Mouse (Mus musculus) cerebellum, adult 8-10 months (tissue): Measurements from ENCODE around the gene Pfn1.

ENCODE experiments used
- DNase-seq: peaks from one replicate; pipeline ENCODE4 v3.0.0; 2022

The Pfn1 gene

GRCm38 (mm10) chr11:70630129-70630528 lies 24.3 kb downstream of the Pfn1 start:
- DNase-seq: no peak

DNA sequence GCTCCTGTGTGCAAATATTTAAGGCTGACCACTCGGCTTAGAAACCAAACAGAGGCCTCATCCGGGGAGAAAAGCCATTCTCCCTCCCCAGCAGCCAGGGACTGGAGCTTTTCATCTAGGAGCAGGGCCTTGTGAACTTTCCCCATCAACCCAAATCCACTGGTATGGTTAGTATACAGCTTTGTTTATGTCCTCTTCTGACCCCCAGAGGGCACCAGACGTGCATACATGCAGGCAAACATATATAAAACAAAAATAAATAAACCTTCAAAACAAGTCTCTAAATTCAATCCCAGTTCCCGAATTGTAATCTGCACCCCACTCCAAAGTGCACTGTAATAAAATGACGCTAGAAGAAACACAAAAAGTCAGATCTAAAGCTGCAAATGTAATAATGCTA lies 24.9 kb downstream of the Pfn1 start:
- DNase-seq: no peak

GRCm38 (mm10) chr11:70628431-70628830 lies 26.0 kb downstream of the Pfn1 start:
- no peak for DNase-seq

DNA sequence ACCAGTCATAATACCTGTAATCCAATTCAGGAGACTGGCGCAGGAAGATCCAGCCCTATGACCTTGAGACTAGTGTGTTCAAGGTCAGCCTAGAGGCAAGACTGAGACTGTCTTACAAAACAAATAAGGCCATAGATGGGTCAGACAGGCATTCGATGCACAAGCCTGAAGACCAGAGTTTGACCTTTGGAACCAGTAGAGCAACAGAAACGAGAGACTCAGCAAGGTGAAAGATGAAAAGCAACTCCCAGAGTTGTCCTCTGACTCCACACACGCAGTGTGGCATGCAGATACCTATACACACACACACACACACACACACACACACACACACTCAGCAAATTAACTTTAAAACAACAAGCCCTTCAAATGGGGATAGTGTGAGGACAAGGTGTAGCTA lies 27.6 kb downstream of the Pfn1 start:
- no peak for DNase-seq

DNA sequence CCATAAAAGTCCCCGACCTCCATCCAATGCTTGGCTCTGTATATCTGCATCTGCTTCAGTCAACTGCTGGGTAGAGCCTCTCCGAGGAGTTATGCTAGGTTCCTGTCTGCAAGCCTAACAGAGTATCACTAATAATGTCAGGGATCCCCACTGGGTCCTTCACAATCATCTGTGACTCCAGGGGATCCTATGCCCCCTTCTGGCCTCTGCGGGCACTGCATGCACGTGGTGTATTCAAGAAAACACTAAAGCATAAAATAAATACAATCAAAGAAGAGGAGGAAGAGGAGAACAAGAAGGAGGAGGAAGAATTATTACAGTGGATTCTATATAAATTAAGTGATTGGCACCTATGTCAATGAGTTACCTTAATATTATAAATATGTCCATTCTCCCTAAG lies 29.0 kb downstream of the Pfn1 start:
- no peak for DNase-seq

GRCm38 (mm10) chr11:70623053-70623742 lies 31.2 kb downstream of the Pfn1 start:
- DNase-seq: no peak

DNA sequence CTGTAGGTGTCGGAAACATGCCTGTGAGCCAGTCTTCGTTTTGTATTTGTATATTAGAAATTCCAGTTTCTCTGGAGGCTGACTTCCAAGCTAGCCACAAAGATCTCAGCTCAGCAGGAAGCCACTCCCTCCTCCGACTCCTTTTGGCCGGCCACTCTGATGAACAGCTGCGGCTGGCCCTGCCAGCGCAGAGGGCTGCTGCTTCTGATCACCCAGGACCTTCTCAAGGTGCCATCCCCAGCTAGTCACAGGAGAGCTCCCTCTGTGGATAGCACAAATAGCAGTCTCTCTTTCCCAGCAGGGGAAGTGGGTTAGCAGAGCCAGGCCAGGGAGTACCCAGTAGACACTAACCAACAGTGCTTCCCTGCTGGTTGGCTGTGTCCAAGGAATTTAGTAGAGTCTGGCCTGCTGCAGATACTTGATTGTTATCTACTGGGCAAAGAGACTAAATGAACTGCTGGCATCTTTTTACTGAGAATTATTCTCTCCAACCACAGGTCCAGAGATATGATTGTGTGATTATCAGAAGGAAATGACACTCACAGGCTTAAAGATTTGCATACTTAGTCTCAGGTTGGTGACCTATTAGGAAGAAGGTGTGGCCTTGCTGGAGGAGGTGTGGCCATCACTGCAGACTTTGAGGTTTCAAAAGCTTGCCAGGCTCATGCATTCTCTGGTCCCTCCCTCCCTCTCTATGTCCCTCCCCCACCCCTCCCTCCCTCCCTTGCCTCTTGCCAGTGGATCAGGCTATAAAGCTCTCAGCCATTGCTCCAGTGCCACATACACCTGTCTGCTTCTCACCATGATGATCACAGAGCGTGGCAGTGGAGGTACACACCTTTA lies 32.3 kb downstream of the Pfn1 start:
- no peak for DNase-seq

DNA sequence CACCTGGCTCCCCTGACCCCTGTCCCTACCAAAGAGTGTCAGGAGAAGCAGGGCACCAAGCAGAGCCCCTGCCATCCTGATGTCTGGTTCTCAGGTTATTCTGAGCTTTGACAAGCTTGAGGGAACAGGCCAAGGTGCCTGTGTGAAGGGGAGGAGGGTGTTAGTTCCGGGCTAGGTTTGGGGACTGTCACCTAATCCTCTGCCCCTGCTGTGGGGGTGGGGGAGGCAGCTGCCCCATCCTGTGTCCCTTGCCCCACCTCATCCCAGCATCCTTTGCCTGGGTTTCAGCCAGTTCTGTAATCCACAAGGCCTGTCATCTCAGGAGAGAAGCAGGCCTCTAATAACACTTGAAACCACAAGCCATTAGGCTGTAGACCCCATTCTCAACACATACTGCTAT lies 35.3 kb downstream of the Pfn1 start, which contains the start of gene Chrne:
Chrne (minus strand) TSS at position 116 of the 400 bp plus-strand sequence.
- no peak for DNase-seq

GRCm38 (mm10) chr11:70615516-70616093 lies 38.8 kb downstream of the Pfn1 start, which contains the start of gene 4930544D05Rik:
Gene 4930544D05Rik, plus strand, starts transcription at chr11:70615848.
- no peak for DNase-seq

- DNase-seq: peak; percentile 23
These were observed 39.4 kb downstream of the Pfn1 start for GRCm38 (mm10) chr11:70615074-70615473.

DNA sequence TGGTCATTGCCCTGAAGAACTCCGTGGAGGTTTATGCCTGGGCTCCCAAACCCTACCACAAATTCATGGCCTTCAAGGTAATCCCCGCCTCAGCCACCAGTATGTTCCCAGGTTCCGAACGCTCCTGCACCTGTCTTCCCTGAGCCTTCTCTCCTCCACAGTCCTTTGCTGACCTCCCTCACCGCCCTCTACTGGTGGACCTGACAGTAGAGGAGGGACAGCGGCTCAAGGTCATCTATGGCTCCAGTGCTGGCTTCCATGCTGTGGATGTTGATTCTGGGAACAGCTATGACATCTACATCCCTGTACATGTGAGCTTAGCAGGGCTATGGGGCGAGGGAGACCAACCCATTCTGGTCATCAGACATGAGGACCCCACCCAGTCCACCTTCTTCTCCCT lies 41.9 kb downstream of the Pfn1 start:
- no peak for DNase-seq

GRCm38 (mm10) chr11:70610752-70611151 lies 43.7 kb downstream of the Pfn1 start:
- DNase-seq: no peak

DNA sequence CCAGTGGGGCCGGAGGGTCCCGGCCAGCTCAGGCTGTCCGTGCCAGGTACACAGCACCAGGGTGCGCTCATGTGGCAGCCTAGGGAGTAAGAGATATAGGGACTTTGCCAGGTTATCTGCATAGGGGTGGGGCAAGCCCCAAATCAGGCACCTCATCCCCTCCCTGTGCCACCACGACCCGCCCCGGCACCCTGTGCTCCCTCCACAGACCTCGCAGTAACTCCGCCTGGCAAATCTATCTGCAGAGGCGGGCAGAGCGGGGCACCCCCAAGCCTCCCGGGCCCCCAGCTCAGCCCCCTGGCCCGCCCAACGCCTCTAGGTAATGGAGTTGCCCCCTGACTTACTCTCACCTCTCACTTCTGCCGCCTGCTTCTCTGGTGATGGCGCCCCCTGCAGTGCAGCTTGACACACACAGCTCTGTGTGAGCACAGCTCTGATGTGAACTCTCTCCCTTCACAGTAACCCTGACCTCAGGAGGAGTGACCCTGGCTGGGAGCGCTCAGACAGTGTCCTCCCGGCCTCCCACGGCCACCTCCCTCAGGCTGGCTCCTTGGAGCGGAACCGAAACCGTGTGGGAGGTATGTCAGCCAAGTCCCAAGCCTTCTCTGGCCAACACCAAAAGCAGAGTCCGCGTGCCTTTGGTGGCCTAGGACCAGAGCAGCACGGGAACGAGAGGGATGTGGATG lies 45.9 kb downstream of the Pfn1 start:
- DNase-seq: no peak

GRCm38 (mm10) chr11:70607611-70608010 lies 46.8 kb downstream of the Pfn1 start:
- no peak for DNase-seq

DNA sequence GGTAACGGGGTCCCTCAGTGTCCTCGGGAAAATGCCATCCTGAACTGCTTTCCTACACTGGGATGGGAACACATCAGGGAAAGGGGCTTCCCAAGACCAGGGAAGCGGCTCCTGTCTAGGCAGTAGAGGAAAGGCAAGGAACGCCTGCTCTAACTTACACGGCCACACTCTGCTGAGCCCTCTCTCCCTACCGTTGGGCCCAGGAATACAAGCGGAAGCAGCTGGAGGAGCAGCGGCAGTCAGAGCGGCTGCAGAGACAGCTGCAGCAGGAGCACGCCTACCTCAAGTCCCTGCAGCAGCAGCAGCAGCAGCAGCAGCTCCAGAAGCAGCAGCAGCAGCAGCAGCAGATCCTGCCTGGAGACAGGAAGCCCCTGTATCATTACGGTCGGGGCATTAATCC lies 47.7 kb downstream of the Pfn1 start:
- no peak for DNase-seq

DNA sequence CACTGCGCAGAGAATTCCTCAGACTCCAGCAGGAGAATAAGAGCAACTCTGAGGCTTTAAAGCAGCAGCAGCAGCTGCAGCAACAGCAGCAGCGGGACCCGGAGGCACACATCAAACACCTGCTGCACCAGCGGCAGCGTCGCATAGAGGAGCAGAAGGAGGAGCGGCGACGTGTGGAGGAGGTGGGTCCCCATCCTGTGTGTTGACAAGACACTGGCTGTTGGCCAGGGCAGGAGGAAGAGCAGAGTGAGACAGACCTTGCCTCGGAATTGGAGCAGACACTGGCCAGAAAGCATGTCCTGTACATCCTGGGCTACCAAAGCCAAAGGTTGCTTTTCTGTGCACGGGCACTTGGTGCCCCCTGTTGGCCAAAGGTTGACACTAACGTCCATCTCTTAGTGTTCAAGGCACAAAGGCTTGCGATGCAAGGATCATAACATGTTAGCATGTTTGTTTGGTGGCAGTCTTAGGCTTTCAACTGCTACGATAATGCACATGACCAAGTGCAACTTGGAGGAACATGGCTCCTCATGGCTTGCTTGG lies 49.3 kb downstream of the Pfn1 start:
- DNase-seq: peak; percentile 73
